Mouse (Mus musculus) heart, postnatal 36 days (tissue): ENCODE measurements around the gene Crtc3. TPM values are rescaled to one million over a fixed set of nuclear protein-coding genes. Genes with fewer than 3 reads are reported as not detected.

Source experiments
- DNase-seq, 2 experiments: peaks; one replicate each; pipeline ENCODE4 v3.0.0; 2021 to 2022
- intact Hi-C: fragments of 180-260 bp; cut with DNase I; formaldehyde crosslinking; loops from one replicate; pipeline ENCODE4 v1.15.1; 2025
- total RNA-seq, 2 experiments: library from RNA; stranded (reverse); gene quantifications; 2 replicates each; pipeline ENCODE4 v1.2.3; 2021

Gene Crtc3
- total RNA-seq, 2 experiments from 2014 or later: 12.6 to 14.0 TPM

DNA sequence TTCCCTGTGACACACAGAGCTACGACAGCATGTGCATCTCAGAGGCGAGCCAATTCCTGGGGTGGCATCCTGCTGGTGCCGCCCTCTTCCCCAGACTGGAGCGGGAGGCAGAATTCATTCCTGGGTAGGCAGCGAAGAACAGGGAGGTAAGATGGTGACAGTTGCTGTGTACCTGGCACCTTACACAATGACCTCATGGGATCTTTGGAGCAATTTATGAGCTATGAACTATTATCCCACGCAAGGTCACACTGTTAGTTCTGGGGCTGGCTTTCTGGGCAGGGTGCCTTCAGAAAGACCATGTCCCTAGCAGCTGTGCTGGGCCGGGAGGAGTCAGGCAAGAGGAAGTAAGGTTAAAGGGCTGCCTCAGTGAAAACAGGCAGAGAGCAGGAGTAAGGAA lies 77.0 kb downstream of the Crtc3 start:
- intact Hi-C loops: no loop called here
- no peak for DNase-seq

DNA sequence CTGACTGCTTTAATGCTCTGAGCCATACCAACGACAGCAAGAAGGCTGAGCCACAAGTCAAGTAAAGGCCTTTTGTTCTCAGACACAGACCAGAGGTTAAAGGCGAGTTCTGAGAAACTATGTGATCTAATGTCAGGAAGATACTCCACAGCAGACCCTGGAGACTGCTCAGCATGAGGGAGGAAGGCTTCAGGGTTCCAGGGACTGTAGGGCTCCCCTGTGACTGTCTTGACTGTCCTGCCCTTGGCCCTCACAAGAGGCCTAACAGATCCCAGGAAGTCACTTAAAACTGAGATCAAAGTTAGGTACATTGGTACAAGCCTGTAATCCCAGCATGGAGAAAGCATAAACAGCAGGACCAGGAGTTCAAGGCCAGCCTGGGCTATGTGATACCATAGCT lies 81.2 kb downstream of the Crtc3 start:
- intact Hi-C loops: no loop called here
- DNase-seq: no peak

DNA sequence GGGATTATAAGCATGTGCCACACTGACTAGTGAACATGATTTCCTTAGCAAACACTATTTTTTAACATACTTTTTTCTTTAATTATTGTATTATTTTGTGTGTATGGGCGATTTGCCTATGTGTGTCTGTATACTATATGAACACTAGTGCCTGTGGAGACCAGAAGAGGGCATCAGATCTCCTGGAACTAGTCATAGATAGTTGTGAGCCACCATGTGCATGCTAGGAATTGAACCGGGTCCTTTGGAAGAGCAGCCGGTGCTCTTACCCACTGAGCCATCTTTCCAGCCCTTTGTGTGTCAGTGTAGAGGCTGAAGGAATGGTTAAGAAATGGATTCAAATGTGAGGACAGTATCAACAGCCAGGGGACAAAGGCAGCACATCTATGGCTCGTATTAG lies 82.2 kb downstream of the Crtc3 start:
- no peak for DNase-seq
- intact Hi-C loops: no loop called here

DNA sequence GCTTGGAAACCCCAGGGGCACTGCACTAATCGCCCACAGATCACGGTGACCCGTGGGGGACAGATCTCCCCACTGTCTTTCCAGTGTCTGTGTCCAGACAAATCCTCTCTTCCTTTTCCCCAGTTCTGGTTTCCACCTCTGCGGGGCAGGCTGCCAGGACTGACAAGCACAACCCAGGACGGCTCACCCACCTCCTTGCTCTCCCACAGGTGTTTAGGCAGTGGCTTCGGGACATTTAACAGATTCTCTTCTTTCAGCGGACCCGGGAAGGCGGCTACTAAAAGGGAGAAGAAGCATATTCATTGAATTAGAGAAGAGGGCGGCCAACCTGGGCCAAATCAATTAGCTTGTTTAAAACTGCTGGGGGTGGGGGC lies 83.1 kb downstream of the Crtc3 start:
- DNase-seq: no peak
- intact Hi-C loops: no loop called here

DNA sequence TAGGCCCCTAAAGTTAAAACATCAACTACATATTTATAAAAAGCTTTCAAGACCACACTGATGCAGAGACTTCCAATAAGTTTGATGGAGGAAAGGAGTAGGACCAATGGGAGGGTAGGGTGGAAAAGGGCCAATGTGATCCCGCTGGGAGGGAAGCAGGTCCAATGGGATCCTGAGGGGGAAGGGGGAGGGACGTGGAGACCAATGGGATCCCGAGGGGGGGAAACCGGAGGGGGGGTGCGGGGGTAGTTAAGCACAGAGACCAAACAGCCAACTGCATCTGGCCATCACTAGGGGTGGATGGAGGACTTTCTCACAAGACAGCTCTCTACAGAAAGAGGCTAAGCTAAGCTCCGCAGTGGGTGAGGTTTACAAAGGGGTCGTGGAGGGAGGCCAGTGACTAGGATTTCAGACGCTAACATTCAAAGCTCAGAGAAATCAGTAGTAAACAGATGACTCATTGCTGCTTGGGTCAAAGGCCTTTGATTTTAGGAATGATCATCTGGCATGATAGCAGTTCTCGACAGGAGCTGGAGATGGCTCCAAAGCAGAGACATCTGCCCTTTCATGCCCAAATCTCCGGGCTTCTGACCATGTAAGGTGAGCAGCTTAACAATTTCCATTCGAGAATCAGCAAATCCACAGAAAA lies 83.6 kb downstream of the Crtc3 start:
- intact Hi-C loops: no loop called here
- no peak for DNase-seq

DNA sequence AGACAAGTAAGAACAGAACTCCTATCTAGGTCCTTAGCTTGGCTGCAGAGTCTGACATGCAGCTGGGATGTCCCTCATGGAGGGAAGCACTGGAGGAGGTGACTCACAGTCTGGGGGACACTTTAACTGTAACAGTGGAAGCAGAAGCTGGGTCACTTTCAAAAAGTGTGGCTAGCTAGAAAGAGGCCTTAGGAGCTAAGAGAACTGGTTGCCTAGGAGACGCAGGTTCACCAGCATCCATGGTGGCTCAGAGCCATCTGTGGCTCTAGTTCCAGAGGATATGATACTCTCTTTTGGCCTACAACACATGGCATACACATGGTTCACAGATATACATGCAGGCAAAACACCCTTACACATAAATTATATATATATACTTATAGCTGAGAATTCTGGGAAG lies 86.1 kb downstream of the Crtc3 start:
- no peak for DNase-seq
- intact Hi-C loops: no loop called here

DNA sequence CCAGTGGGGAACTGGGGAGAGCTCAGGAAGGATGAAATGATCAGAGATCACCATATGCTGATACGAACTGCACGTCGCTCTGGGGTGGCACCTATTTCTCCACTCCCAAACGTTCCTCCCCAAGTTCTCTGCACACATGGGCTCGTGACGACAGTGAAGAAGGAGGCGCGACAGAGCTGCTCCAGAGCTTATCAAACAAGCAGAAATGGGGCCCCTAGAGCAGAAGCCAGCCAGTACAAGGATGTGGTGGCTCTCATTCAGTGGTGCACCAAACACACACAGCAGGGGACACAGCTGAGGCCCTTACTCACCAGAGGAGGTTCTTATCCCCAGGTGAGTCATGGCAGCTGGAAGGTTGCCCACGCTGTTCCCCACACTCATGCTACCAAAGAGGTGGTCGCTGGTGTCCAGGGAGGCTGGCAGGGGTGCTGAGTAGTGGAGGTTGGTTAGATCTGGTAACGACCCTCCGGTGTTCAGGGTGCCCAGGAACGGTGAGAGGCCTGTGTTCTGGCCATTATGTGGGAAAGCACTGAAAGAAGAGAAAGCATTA lies 90.2 kb downstream of the Crtc3 start:
- intact Hi-C loops: no loop called here
- no peak for DNase-seq

DNA sequence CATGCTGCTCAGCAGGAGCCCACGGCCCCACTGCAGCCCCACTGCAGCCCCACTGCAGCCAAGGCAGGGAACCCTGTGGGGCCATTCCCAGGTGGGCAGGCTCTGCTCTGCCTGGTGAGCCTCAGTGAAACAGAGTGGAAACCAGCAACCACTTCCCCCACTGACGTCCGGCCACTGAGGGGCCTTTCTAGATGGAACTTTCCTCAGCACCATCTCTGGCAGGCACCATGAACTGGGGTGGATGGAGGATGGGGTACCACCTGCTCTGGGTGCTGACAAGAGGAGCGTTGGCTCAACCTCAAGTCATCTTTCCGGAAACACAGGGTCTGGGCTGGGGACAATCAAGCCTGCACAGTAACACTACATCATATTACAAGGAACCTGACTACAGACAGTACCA lies 90.8 kb downstream of the Crtc3 start:
- no peak for DNase-seq
- intact Hi-C loops: no loop called here

DNA sequence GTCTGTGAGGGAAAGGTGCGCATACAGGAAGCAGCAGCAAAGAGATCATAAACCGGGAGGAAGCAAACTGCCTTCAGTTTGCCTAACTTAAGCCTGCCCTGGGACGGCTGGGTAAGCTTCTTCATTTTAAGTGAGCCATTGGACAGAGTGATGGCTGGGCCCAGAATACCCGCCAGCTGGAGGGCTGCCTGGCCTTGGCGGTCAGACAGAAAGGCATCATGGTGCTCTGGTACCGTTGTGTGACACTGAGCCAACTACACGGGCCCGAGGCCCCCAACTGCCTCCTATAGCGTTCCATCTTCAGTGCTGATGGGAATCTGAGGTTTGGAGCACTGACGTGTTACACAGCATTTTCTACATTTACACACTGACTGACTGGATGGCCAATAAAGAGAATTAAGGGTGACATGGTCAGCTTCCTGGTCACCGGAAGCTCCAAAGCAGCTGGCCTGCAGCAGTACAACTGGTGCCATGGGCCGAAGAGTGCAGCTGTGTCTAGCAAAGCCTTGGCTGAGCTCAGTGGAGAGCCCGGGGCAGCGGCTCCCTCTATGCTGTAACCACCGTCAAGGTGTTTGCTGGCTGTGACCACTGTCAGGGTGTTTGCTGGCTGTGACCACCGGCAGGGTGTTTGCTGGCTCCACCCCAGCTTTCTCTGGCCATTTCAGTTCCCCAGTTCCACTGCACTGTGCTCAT lies 99.5 kb downstream of the Crtc3 start:
- DNase-seq: peak in 1 of 2 experiments; percentile 49

DNA sequence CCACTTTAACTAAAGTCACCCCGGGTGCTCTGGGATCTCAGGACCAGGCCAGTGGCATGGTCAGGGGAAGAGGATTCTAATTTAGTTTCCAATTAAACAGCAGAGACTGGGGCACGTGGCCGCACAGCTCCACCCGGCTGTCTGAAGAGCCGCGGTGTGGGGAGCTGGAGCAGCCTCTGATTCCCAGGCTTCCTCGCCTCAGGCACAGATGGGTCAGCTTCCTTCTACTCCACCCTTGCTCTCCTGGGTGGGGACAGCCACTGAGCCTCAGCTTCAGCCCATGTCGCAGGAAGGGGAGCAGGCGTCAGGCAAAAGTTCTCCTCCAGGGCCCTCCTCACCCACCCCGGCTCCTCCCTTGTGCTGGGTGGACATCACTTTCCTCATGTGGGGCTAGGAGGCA lies 101.0 kb downstream of the Crtc3 start:
- intact Hi-C loops: no loop called here

More for the DNA sequence above, 99.5 kb downstream of the Crtc3 start:
- intact Hi-C loops: no loop called here

DNA sequence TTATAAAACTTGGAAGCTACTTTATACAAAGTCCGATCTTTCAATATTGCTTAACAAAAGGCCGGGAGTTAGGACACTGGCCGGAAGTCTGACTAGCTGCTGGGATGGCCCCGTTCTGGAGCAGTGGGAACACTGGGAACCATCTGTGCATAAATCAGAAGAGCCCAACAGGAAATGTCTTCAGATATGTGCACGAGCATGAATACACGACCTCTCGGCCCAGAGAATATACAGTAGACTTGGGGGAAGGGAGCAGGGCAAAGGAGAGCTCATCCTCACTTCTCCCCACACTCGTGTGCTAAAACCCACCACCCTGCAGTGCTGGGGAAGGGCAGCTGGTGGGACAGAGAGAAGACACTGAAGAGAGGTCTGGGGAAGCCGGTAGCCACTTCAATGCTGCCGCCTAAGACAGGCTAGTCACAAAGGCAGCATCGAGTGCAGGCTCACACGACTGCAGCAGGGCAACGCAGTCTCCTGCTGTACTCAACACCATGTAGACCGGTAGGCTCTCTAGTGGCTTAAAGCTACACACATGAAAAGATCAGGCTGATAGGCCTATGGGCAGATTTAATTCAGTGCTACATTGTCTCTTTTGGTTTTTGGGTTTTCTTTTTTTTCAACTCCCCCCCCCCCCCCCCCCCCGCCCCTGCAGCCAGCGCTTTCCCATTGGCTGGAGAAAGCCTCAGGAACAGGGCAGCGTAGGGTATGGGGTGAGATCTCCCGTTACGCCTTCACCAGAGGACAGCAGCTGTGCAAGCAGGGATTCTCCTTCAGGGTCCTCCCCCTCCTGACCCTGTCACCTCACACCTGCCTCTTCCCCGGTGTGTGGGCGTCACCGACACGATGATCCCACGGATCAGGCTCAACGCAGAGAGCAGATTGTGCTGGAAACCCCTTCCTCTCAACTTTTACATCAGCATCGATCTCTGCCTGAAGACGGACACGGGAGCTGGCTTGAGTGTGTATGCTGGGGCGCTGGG lies 101.7 kb downstream of the Crtc3 start:
- intact Hi-C loops: no loop called here
- peak; percentile 25 to 28 for DNase-seq

More for the DNA sequence above, 101.0 kb downstream of the Crtc3 start:
- no peak for DNase-seq

DNA sequence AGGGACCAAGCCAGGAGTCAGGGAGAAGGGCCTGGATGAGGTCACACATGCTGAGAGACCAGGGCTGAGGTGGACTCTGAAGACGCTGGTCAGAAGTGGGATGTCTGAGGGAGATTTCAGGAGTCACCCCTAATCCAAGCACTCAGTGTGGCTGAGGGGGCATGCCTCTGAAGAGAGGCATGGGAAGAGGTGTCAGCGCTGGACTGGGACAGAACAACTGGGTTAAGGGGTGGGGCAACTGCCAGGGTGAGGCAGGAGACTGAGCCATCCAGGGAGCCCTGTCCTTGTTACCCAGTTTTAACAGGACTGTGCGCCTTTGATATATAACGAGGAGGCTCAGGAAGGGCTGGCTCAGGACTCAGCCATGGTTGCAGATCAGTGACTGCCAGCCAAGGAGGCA lies 102.5 kb downstream of the Crtc3 start:
- DNase-seq: no peak
- intact Hi-C loops: no loop called here

DNA sequence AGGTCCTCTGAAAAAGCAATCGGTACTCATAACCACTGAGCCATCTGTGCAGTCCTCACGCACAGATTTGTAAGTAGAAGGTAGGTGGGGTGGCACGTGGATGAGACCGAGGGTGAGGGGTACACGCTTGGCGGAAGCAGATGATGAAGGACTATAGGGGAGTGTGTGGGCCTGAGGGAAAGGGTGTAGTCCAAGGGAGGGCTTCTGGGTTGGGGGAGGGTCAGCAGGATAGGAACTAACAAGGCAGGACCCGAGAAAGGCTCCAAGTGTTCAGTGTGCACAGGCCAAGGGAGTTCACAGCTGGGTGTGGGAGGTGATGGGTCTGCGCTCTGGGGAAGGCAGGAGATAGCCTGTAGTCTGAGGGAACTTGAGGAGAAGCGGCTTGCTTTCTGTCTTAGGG lies 103.3 kb downstream of the Crtc3 start:
- intact Hi-C loops: loop anchor here (2.0 kb wide), 1 partner anchor 243 kb away; the partner anchor contains the start of gene Hddc3
- no peak for DNase-seq

DNA sequence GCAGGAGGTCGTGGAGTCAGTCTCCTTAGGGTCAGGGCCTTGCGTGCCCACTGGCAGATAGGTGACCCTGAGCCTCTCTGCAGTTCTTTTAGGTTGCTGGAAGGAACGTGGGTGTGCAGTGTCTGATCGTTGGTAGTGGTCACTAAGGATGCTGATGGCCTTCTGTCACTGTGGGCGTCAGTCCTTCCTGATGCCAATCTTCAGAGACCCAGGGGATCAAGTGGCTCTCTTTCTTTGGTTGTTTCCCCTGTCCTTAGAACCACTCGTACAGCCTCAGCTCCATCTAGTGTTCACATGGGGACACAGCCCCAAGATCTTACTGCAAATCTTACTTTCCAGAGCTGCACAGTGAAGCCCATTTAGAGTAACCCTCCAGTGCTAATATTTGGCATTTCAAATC lies 104.7 kb downstream of the Crtc3 start:
- peak; percentile 50 to 63 for DNase-seq
- intact Hi-C loops: loop anchor here (1.0 to 2.0 kb wide), 2 partner anchors 198 to 241 kb away; partner anchors contain the start of gene Hddc3

DNA sequence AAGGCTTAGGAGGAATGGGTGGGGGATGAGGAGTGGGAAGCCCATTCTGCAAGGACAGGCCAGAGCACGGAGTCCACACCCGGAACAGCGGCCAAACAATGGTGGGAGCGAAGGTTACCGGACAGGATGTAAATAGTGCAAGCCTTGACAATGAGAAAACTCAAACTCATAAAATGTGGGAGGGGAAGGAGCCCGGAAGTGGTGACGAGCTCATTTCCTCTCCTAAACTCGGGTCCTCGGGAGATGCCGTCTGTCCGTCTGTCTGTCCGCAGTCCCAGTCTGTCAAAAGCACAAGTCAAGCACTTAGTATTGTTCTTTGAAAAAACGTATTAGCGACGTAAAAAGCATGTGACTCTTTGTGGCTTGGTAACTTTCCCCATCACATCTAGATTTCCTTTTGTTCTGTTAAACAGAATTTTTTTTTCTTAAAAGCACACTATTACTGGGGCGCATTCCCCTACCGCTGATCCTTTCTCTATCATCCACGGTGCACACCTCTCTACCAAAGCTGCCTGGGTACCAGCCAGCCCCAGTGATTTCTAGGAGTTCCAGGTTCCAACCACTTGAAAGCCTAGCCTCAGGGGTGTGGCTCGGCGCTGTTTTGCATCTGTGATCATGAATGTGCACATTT lies 105.7 kb downstream of the Crtc3 start:
- intact Hi-C loops: no loop called here

DNA sequence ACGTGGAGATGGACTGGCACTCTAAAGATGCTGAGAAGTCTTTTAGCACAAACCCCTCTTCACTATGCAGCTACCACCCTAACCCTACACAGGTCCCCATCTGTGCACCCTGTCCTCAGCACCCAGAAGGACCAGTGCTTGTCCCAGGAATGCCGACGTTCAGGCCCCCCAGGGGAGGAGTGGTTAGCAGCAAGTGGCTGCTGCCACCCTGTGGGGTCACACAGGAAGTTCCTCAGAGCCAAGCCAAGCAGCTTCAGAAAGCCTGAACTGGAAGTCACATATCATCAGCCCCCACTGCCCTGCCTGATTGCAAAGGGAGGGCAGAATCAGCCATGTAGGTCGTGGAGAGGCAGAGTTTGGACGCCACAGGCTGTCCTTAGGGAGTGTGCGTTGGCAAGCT lies 108.3 kb downstream of the Crtc3 start:
- intact Hi-C loops: loop anchor here (1.0 kb wide), 2 partner anchors 45 to 194 kb away; partner anchors contain the start of gene Blm
- peak; percentile 43 to 56 for DNase-seq

More for the DNA sequence above, 105.7 kb downstream of the Crtc3 start:
- peak; percentile 44 to 52 for DNase-seq

DNA sequence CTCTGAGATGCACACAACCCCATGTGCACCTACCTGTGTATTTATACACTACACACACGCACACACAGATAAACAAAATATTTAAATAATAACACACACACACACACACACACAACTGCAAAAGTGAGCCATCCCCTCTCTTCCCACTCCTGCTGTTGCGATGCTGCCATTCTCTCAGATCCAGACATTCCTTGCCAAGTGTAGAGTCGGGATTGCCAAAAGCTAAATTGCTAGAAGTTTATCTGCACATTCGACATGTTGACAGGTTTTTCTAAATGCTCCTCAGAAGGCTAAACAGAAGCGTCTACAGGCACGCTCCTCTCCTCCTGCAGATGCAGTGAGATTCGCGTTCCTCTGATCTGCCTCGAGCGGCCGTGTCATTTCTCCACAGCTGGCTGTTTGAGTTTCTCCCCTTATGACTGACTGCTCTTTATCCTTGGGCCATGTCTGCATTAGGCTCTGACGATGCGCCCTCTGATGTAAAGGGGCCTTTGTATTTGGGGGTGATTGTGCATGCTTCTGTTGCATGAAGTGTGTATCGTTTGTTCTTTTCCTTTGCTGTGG lies 111.2 kb downstream of the Crtc3 start:
- DNase-seq: no peak
- intact Hi-C loops: no loop called here

DNA sequence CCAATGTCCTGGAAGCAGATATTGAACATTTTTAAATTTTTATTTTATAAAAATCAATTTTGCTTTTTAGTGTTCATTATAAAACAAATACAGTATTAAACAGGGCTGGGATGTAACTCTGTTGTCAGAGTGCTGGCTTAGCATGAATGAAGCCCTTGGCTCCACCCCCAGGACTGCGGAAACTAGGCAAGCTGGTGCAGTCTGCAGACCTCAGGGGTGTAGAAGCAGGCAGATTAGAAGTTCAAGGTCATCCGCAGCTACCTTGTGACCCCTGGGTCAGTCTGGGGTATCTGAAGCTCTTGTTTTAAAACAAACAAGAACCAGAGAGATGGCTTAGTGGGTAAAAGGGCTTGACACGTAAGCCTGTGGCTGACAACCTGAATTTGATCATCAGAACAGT lies 112.1 kb downstream of the Crtc3 start:
- intact Hi-C loops: no loop called here
- no peak for DNase-seq

DNA sequence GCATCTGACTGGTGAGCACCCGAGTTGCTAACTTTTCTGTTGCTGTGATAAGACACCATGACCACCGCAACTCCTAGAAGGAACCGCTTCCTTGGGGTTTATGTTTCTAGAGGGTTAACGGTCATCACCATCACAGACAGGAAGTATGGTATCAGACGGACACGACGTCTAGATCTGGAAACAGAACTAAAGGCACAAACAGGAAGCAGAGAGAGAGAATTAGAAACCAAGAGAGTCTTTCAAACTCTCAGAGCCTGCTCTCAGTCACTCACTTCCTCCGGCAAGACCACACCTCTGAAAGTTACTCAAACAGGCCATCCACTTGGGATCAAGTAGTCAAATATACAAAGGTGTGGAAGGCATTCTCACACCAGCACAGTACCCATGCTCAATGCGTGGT lies 112.9 kb downstream of the Crtc3 start:
- intact Hi-C loops: no loop called here
- no peak for DNase-seq

DNA sequence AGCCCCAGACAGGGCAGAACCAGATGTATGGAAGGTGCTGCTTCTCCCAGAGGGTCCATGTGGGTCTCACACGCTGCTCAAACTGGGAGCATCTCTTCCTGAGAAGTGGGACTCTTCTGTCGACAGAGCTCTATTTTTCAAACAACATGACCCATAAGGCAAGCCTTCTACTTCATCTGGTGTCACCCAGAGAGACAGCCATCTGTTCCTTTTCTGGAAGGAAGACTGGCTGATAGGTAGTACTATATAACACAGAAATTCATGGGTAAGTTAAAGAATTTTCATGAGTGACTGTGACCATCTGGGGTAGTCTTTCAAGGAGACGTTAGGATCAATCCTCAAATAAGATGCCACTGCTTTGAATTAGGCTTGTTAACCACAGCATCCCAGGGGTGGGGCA lies 115.6 kb downstream of the Crtc3 start:
- no peak for DNase-seq
- intact Hi-C loops: no loop called here
